Mouse (Mus musculus): ENCODE results near the gene Ap1b1.
A peak's percentile ranks its signal among the peaks of the same experiment; 100 is the strongest.

- peak; percentile 93 for TF ChIP-seq CTCF (IDR thresholded peaks at IDR 0.05; ENCODE audit: low read depth)
- TF ChIP-seq EP300 (IDR thresholded peaks at IDR 0.05; ENCODE audit: low read depth), result no peak
Measured at GRCm38 (mm10) chr11:4972967-4973870, 13.4 kb upstream of the Ap1b1 start.

Data from liver, embryonic 14.5 days (tissue).